23 mouse cellular contexts compared by ENCODE assay signal in genomic region chr9:107994464-107994863, GRCm38 (mm10). TPM values are rescaled to one million over a fixed set of nuclear protein-coding genes. Genes with fewer than 3 reads are reported as not detected.
DNase-seq lines count a peak whose midpoint lies in the region; ATAC-seq and TF ChIP-seq lines count a peak whose summit lies in the region.
"Had no signal": no experiment of that assay in that cellular context is flagged by ENCODE, and none has a peak within 500 bp of the region (broad histone marks: within the 10 kb centered on the region; RNA-seq: fewer than 3 reads in every experiment).

No protein-coding gene starts in this region.

- no peak for TF ChIP-seq POLR2A in MEL (IDR thresholded peaks at IDR 0.05; ENCODE audit: control insufficient read depth in 1 of 2, insufficient read depth in 1 of 2, low read depth in 1 of 2, low read length in 2 of 2, poor library complexity in 1 of 2)

- no peak overlapping the region for H3K4me3 ChIP-seq in heart, embryonic 10.5 days
- H3K4me3 ChIP-seq in heart, postnatal 0 days (ENCODE audit: low read depth, low read length): no peak overlapping the region
- no peak overlapping the region for H3K4me3 ChIP-seq in MEL (ENCODE audit: control insufficient read depth in 1 of 2, insufficient read depth in 1 of 2, low read depth in 2 of 2, low read length in 2 of 2)
- H3K4me3 ChIP-seq in megakaryocyte, embryonic 14.5 days (replicated peaks): peak overlapping the region; percentile 10
- H3K4me3 ChIP-seq: forebrain, embryonic 15.5 days; left cerebral cortex, adult 2 months; liver, embryonic 12.5 days; myocyte had no signal

- no peaks in the 10 kb centered on the region for H3K79me2 ChIP-seq in MEL (ENCODE audit: control insufficient read depth, insufficient read depth, low read length, poor library complexity)

- peaks cover 15% of the 10 kb centered on the region for H3K4me1 ChIP-seq in heart, embryonic 10.5 days
- H3K4me1 ChIP-seq in heart, postnatal 0 days (ENCODE audit: control insufficient read depth, insufficient read depth): no peaks in the 10 kb centered on the region
- H3K4me1 ChIP-seq in MEL (ENCODE audit: control insufficient read depth in 1 of 2, insufficient read depth in 2 of 2, low read length in 2 of 2): peaks cover 5 to 15% of the 10 kb centered on the region in 2 experiments
- peaks cover 63% of the 10 kb centered on the region for H3K4me1 ChIP-seq in megakaryocyte, embryonic 14.5 days
- H3K4me1 ChIP-seq: forebrain, embryonic 15.5 days had no signal

- H3K4me2 ChIP-seq in heart, postnatal 0 days (ENCODE audit: low read depth, low read length): no peak overlapping the region
- H3K4me2 ChIP-seq: forebrain, embryonic 15.5 days; hindbrain, embryonic 14.5 days; liver, embryonic 12.5 days had no signal

- H3K9me3 ChIP-seq in heart, embryonic 10.5 days: no peaks in the 10 kb centered on the region
- H3K9me3 ChIP-seq in heart, postnatal 0 days (replicated peaks; ENCODE audit: control insufficient read depth, low read length): no peaks in the 10 kb centered on the region
- no peaks in the 10 kb centered on the region for H3K9me3 ChIP-seq in MEL (replicated peaks; ENCODE audit: insufficient read depth, low read length)
- H3K9me3 ChIP-seq in megakaryocyte, embryonic 14.5 days: no peaks in the 10 kb centered on the region
- H3K9me3 ChIP-seq: forebrain, embryonic 15.5 days; liver, embryonic 12.5 days had no signal

- DNase-seq in heart, embryonic 10.5 days (ENCODE audit: low spot score): peak; percentile 47
- DNase-seq in heart, postnatal 4 days: no peak
- DNase-seq in heart, postnatal 0 days (ENCODE audit: low spot score): no peak
- no peak for DNase-seq in heart, postnatal 14 days
- DNase-seq in MEL (ENCODE audit: low read depth, low spot score): peak; percentile 56
- DNase-seq in adrenal gland, adult (ENCODE audit: inconsistent age in 2 of 2, low spot score in 1 of 2): no peak
- DNase-seq: cerebellum, adult 9-11 months; gastrocnemius, postnatal 25 days; kidney, adult 9 months; kidney, postnatal 25 days; layer of hippocampus, adult 9-11 months; left cerebral cortex, postnatal 4 days; midbrain, embryonic 14.5 days; thymus, postnatal 25 days had no signal

- no peaks in the 10 kb centered on the region for H3K27me3 ChIP-seq in heart, embryonic 10.5 days (ENCODE audit: insufficient read depth, poor library complexity, severe bottlenecking)
- no peaks in the 10 kb centered on the region for H3K27me3 ChIP-seq in heart, postnatal 0 days (ENCODE audit: control insufficient read depth, insufficient read depth, low read length)
- H3K27me3 ChIP-seq in MEL (ENCODE audit: control insufficient read depth in 1 of 2, insufficient read depth in 2 of 2, low read length in 2 of 2): no peaks in the 10 kb centered on the region
- H3K27me3 ChIP-seq in megakaryocyte, embryonic 14.5 days (replicated peaks): no peaks in the 10 kb centered on the region
- H3K27me3 ChIP-seq: forebrain, embryonic 15.5 days; liver, embryonic 12.5 days had no signal

- ATAC-seq in heart, postnatal 0 days (ENCODE audit: insufficient read depth, low read depth): no peak
- ATAC-seq: forebrain, embryonic 15.5 days; liver, embryonic 12.5 days had no signal

- no peak for TF ChIP-seq CTCF in heart, postnatal 0 days (IDR thresholded peaks at IDR 0.05; ENCODE audit: low read depth)
- no peak for TF ChIP-seq CTCF in MEL (IDR thresholded peaks at IDR 0.05 in 2 of 3, conservative IDR thresholded peaks at IDR 0.05 in 1 of 3; ENCODE audit: control insufficient read depth in 1 of 3, insufficient read depth in 1 of 3, low read depth in 2 of 3, low read length in 3 of 3, poor library complexity in 1 of 3, severe bottlenecking in 1 of 3)

- 38% methylated on average over 2 of the region's 2 CpGs for WGBS in heart, embryonic 10.5 days
- 27% methylated on average over 2 of the region's 2 CpGs for WGBS in heart, postnatal 0 days

- H3K9ac ChIP-seq in heart, postnatal 0 days (replicated peaks; ENCODE audit: low read depth, low read length): no peak overlapping the region
- no peak overlapping the region for H3K9ac ChIP-seq in MEL (ENCODE audit: control insufficient read depth, low read depth, low read length, poor library complexity, severe bottlenecking)
- H3K9ac ChIP-seq: forebrain, embryonic 15.5 days; hindbrain, embryonic 14.5 days; liver, embryonic 12.5 days had no signal

- TF ChIP-seq EP300 in heart, postnatal 0 days (IDR thresholded peaks at IDR 0.05; ENCODE audit: low read depth): no peak
- TF ChIP-seq EP300 in MEL (IDR thresholded peaks at IDR 0.05; ENCODE audit: low read depth in 1 of 2, low read length in 2 of 2): no peak

- no peak for TF ChIP-seq RAD21 in MEL (IDR thresholded peaks at IDR 0.05; ENCODE audit: low read depth, low read length)

- H3K27ac ChIP-seq in heart, embryonic 10.5 days: no peak overlapping the region
- H3K27ac ChIP-seq in heart, postnatal 0 days (ENCODE audit: low read depth): peak overlapping the region; percentile 38; the same call in 1 of the 2 replicates
- no peak overlapping the region for H3K27ac ChIP-seq in MEL (ENCODE audit: control insufficient read depth, low read depth, low read length)
- H3K27ac ChIP-seq: forebrain, embryonic 15.5 days; hindbrain, embryonic 14.5 days; left cerebral cortex, adult 2 months; liver, embryonic 12.5 days had no signal

- no peaks in the 10 kb centered on the region for H3K36me3 ChIP-seq in heart, embryonic 10.5 days
- no peaks in the 10 kb centered on the region for H3K36me3 ChIP-seq in heart, postnatal 0 days (replicated peaks; ENCODE audit: control insufficient read depth, insufficient read depth, low read length)
- H3K36me3 ChIP-seq in MEL (ENCODE audit: control insufficient read depth in 1 of 2, insufficient read depth in 2 of 2, low read length in 2 of 2): peaks cover 0 to 8% of the 10 kb centered on the region in 2 experiments; a peak in 2 of 4 replicates
- peaks cover 59% of the 10 kb centered on the region for H3K36me3 ChIP-seq in megakaryocyte, embryonic 14.5 days (replicated peaks; ENCODE audit: low read length)
- H3K36me3 ChIP-seq: forebrain, embryonic 15.5 days; liver, embryonic 12.5 days had no signal

- intact Hi-C loops in heart, postnatal 14 days (cut with DNase I): no loop called here

RNA-seq across cellular contexts. Expression of gene Gm20662, which starts 1.7 kb away (rescaled TPM):
- polyA plus RNA-seq in heart, embryonic 10.5 days (2016; fragmentation: Nextera tagmentation; extraction: Ambion mirVana): 0.69 and 1.0 TPM in 2 replicates
- 1 to 10 TPM in 1 of 2 experiments, under 1 TPM in 1; 0.17 to 1.6 TPM for total RNA-seq in heart, postnatal 4 days (2021)
- 1.8 TPM in 1 of 2 replicates, not detected in the other for total RNA-seq in heart, postnatal 0 days (2014; rRNA removed; ENCODE audit: low replicate concordance)
- polyA plus RNA-seq in heart, postnatal 0 days (2015; fragmentation: Nextera tagmentation; extraction: Ambion mirVana): 0.56 and 0.62 TPM in 2 replicates
- under 1 TPM; 0.50 to 0.98 TPM for total RNA-seq in heart, postnatal 14 days (2021)
- 0.62 and 0.73 TPM in 2 replicates for total RNA-seq in MEL (2012; rRNA removed)
- polyA plus RNA-seq in MEL (2012; ENCODE audit: insufficient read depth in 1 of 2, insufficient read length in 2 of 2, low read depth in 1 of 2, low replicate concordance in 2 of 2, missing spikeins in 1 of 2): 1 to 10 TPM in 1 of 2 experiments, not detected in 1; 1.2 TPM
- 3.2 and 5.8 TPM in 2 replicates for polyA plus RNA-seq in megakaryocyte, embryonic 14.5 days (2012; ENCODE audit: insufficient read depth, low replicate concordance)
- total RNA-seq: gastrocnemius, postnatal 25 days had no signal
- polyA plus RNA-seq: embryonic facial prominence, embryonic 14.5 days; forebrain, embryonic 15.5 days; midbrain, embryonic 14.5 days; neural tube, embryonic 14.5 days had no signal

RNA-seq across cellular contexts. Expression of gene Cdhr4, which starts 2.2 kb away (rescaled TPM):
- 4.0 and 5.2 TPM in 2 replicates for polyA plus RNA-seq in heart, embryonic 10.5 days (2016; fragmentation: Nextera tagmentation; extraction: Ambion mirVana)
- 1 to 10 TPM; 1.4 to 2.1 TPM for total RNA-seq in heart, postnatal 4 days (2021)
- total RNA-seq in heart, postnatal 0 days (2014; rRNA removed; ENCODE audit: low replicate concordance): 1.5 and 10.0 TPM in 2 replicates
- 1.3 and 1.7 TPM in 2 replicates for polyA plus RNA-seq in heart, postnatal 0 days (2015; fragmentation: Nextera tagmentation; extraction: Ambion mirVana)
- total RNA-seq in heart, postnatal 14 days (2021): 1 to 10 TPM; 2.4 to 2.7 TPM
- total RNA-seq in MEL (2012; rRNA removed): 0.65 and 1.5 TPM in 2 replicates
- 1 to 10 TPM in 1 of 2 experiments, not detected in 1; 4.4 TPM for polyA plus RNA-seq in MEL (2012; ENCODE audit: insufficient read depth in 1 of 2, insufficient read length in 2 of 2, low read depth in 1 of 2, low replicate concordance in 2 of 2, missing spikeins in 1 of 2)
- 9.9 and 23.4 TPM in 2 replicates for polyA plus RNA-seq in megakaryocyte, embryonic 14.5 days (2012; ENCODE audit: insufficient read depth, low replicate concordance)
- polyA plus RNA-seq: myocyte had no signal

RNA-seq across cellular contexts. Expression of gene Ip6k1, which starts 7.8 kb away (rescaled TPM):
- polyA plus RNA-seq in heart, embryonic 10.5 days (2016; fragmentation: Nextera tagmentation; extraction: Ambion mirVana): 40.7 and 42.3 TPM in 2 replicates
- 10 to 100 TPM; 48.3 to 55.4 TPM for total RNA-seq in heart, postnatal 4 days (2021)
- total RNA-seq in heart, postnatal 0 days (2014; rRNA removed; ENCODE audit: low replicate concordance): 102 and 132 TPM in 2 replicates
- polyA plus RNA-seq in heart, postnatal 0 days (2015; fragmentation: Nextera tagmentation; extraction: Ambion mirVana): 25.4 and 27.6 TPM in 2 replicates
- total RNA-seq in heart, postnatal 14 days (2021): 10 to 100 TPM; 50.7 to 56.7 TPM
- 35.5 and 37.2 TPM in 2 replicates for total RNA-seq in MEL (2012; rRNA removed)
- 10 to 100 TPM; 31.8 to 59.1 TPM for polyA plus RNA-seq in MEL (2012; ENCODE audit: insufficient read depth in 1 of 2, insufficient read length in 2 of 2, low read depth in 1 of 2, low replicate concordance in 2 of 2, missing spikeins in 1 of 2)
- polyA plus RNA-seq in megakaryocyte, embryonic 14.5 days (2012; ENCODE audit: insufficient read depth, low replicate concordance): 26.3 and 26.7 TPM in 2 replicates

RNA-seq across cellular contexts. Expression of gene Inka1, which starts 8.8 kb away (rescaled TPM):
- 58.7 and 71.1 TPM in 2 replicates for polyA plus RNA-seq in heart, embryonic 10.5 days (2016; fragmentation: Nextera tagmentation; extraction: Ambion mirVana)
- total RNA-seq in heart, postnatal 4 days (2021): 10 to 100 TPM; 24.8 to 27.7 TPM
- 34.0 and 34.3 TPM in 2 replicates for total RNA-seq in heart, postnatal 0 days (2014; rRNA removed; ENCODE audit: low replicate concordance)
- polyA plus RNA-seq in heart, postnatal 0 days (2015; fragmentation: Nextera tagmentation; extraction: Ambion mirVana): 37.0 and 38.4 TPM in 2 replicates
- 10 to 100 TPM; 11.1 to 12.7 TPM for total RNA-seq in heart, postnatal 14 days (2021)
- 54.1 and 65.3 TPM in 2 replicates for total RNA-seq in MEL (2012; rRNA removed)
- 10 to 100 TPM in 1 of 2 experiments, not detected in 1; 60.7 TPM for polyA plus RNA-seq in MEL (2012; ENCODE audit: insufficient read depth in 1 of 2, insufficient read length in 2 of 2, low read depth in 1 of 2, low replicate concordance in 2 of 2, missing spikeins in 1 of 2)
- polyA plus RNA-seq in megakaryocyte, embryonic 14.5 days (2012; ENCODE audit: insufficient read depth, low replicate concordance): 270 and 880 TPM in 2 replicates

RNA-seq across cellular contexts. Expression of gene Gm20661, which starts 11.6 kb away (rescaled TPM):
- polyA plus RNA-seq in heart, embryonic 10.5 days (2016; fragmentation: Nextera tagmentation; extraction: Ambion mirVana): 2.2 and 3.4 TPM in 2 replicates
- total RNA-seq in heart, postnatal 4 days (2021): 1 to 10 TPM in 1 of 2 experiments, under 1 TPM in 1; 0.72 to 1.2 TPM
- 0.19 and 4.6 TPM in 2 replicates for total RNA-seq in heart, postnatal 0 days (2014; rRNA removed; ENCODE audit: low replicate concordance)
- polyA plus RNA-seq in heart, postnatal 0 days (2015; fragmentation: Nextera tagmentation; extraction: Ambion mirVana): 0.52 and 0.57 TPM in 2 replicates
- total RNA-seq in heart, postnatal 14 days (2021): under 1 TPM; 0.61 to 0.65 TPM
- total RNA-seq in MEL (2012; rRNA removed): 0.26 and 0.35 TPM in 2 replicates
- under 1 TPM in 1 of 2 experiments, not detected in 1; 0.85 TPM for polyA plus RNA-seq in MEL (2012; ENCODE audit: insufficient read depth in 1 of 2, insufficient read length in 2 of 2, low read depth in 1 of 2, low replicate concordance in 2 of 2, missing spikeins in 1 of 2)
- 2.7 TPM in 1 of 2 replicates, not detected in the other for polyA plus RNA-seq in megakaryocyte, embryonic 14.5 days (2012; ENCODE audit: insufficient read depth, low replicate concordance)
- total RNA-seq: gastrocnemius, postnatal 25 days had no signal
- polyA plus RNA-seq: myocyte; small intestine, adult 2 months had no signal

Comparison
In these comparisons a context has a peak if more than half of its experiments do, and no peak if none do; other contexts are left out.
1. DNase-seq: peak in heart, embryonic 10.5 days (single experiment) and MEL (single experiment); none in heart, postnatal 4 days (single experiment), heart, postnatal 0 days (single experiment), heart, postnatal 14 days (0 of 2) and adrenal gland, adult (0 of 2).